8 mouse cellular contexts compared by ENCODE assay signal in the genomic region with DNA sequence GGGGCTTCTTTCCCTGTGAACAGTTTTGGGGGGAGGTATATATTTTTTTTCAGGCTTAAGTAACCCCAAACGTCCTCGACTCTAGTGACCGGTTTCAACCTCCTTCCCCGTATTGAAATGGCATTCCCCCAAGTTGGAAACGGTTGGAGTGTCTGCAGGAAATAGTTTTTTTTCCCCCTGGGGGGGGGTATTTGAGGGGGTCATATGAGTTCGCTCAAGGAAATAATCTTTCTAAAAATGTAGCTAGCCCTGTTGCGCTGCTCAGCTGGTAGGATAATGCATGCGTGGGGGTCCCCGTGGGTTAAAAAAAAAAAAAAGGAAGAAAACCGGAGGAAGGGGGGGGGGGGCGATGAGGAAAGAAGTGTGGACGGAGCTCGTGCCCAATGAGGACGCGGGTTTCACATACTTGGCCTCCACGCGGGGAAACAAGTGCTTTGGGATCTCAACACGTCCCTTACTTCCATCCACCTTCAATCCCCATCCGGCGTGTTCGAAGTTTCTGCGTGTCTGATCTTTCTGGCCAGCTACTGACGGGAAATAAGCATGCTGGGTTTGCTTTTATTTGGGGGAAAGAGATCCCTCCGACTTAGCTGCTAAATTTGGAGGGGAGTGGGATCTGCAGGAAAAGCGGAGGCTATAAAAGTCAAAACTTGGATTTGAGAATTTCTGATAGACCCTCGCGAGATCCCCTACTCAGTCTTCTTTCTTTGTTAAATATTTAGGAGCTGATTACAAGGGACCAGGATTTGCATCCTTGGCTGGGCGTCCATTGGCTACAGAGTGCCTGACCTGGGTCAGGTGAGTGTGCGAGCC. TPM values are rescaled to one million over a fixed set of nuclear protein-coding genes. Genes with fewer than 3 reads are reported as not detected.
DNase-seq lines count a peak whose midpoint lies in the region; ATAC-seq lines count a peak whose summit lies in the region.

No protein-coding gene starts in this region.

- no peaks in the 10 kb centered on the region for H3K27me3 ChIP-seq in kidney, embryonic 16.5 days (ENCODE audit: insufficient read depth, low read length)
- no peaks in the 10 kb centered on the region for H3K27me3 ChIP-seq in heart, embryonic 10.5 days (ENCODE audit: insufficient read depth, poor library complexity, severe bottlenecking)
- no peaks in the 10 kb centered on the region for H3K27me3 ChIP-seq in limb, embryonic 11.5 days (ENCODE audit: control insufficient read depth, insufficient read depth, low read length)
- H3K27me3 ChIP-seq in midbrain, embryonic 15.5 days (replicated peaks) = peaks cover 7% of the 10 kb centered on the region; the same call in 1 of the 2 replicates

- peak overlapping the region; percentile 89 for H3K4me3 ChIP-seq in kidney, embryonic 16.5 days (ENCODE audit: low read length)
- peak overlapping the region; percentile 84 for H3K4me3 ChIP-seq in heart, embryonic 10.5 days
- H3K4me3 ChIP-seq in limb, embryonic 11.5 days (ENCODE audit: low read depth, low read length) = peak overlapping the region; percentile 64
- peak overlapping the region; percentile 84 for H3K4me3 ChIP-seq in midbrain, embryonic 15.5 days

- DNase-seq in kidney, adult 11 months = no peak
- peak; percentile 26 to 29 for DNase-seq in cerebellum, adult 18-20 months
- DNase-seq in heart, embryonic 10.5 days (ENCODE audit: low spot score) = no peak
- peak; percentile 48 for DNase-seq in limb, embryonic 11.5 days (ENCODE audit: low spot score)
- DNase-seq in thymus, postnatal 4 days = peak; percentile 45
- DNase-seq in urinary bladder, postnatal 25 days (ENCODE audit: low spot score) = no peak

- H3K9me3 ChIP-seq in kidney, embryonic 16.5 days (ENCODE audit: low read length) = no peaks in the 10 kb centered on the region
- no peaks in the 10 kb centered on the region for H3K9me3 ChIP-seq in heart, embryonic 10.5 days
- H3K9me3 ChIP-seq in limb, embryonic 11.5 days (ENCODE audit: control insufficient read depth, low read length) = no peaks in the 10 kb centered on the region
- no peaks in the 10 kb centered on the region for H3K9me3 ChIP-seq in midbrain, embryonic 15.5 days

- peak overlapping the region; percentile 76 for H3K27ac ChIP-seq in kidney, embryonic 16.5 days (ENCODE audit: low read length)
- peak overlapping the region; percentile 91 for H3K27ac ChIP-seq in heart, embryonic 10.5 days
- H3K27ac ChIP-seq in limb, embryonic 11.5 days (replicated peaks; ENCODE audit: low read depth, low read length) = no peak overlapping the region
- H3K27ac ChIP-seq in midbrain, embryonic 15.5 days = no peak overlapping the region

- H3K9ac ChIP-seq in kidney, embryonic 16.5 days (replicated peaks; ENCODE audit: low read length) = peak overlapping the region; percentile 80
- H3K9ac ChIP-seq in limb, embryonic 11.5 days (ENCODE audit: low read length) = peak overlapping the region; percentile 61
- peak overlapping the region; percentile 60 for H3K9ac ChIP-seq in midbrain, embryonic 15.5 days

- under 1% methylated on average over 28 of the region's 29 CpGs for WGBS in kidney, embryonic 16.5 days
- 1% methylated on average over 28 of the region's 29 CpGs for WGBS in heart, embryonic 10.5 days
- WGBS in limb, embryonic 11.5 days = 1% methylated on average over 28 of the region's 29 CpGs
- WGBS in midbrain, embryonic 15.5 days = under 1% methylated on average over 26 of the region's 29 CpGs

- H3K4me1 ChIP-seq in kidney, embryonic 16.5 days (ENCODE audit: insufficient read depth, low read length) = peaks cover 29% of the 10 kb centered on the region
- H3K4me1 ChIP-seq in heart, embryonic 10.5 days = peaks cover 33% of the 10 kb centered on the region
- no peaks in the 10 kb centered on the region for H3K4me1 ChIP-seq in limb, embryonic 11.5 days (ENCODE audit: control insufficient read depth, insufficient read depth, low read length)
- peaks cover 5% of the 10 kb centered on the region; the same call in 1 of the 2 replicates for H3K4me1 ChIP-seq in midbrain, embryonic 15.5 days

- peak overlapping the region; percentile 85 for H3K4me2 ChIP-seq in kidney, embryonic 16.5 days (replicated peaks; ENCODE audit: low read depth, low read length)
- H3K4me2 ChIP-seq in limb, embryonic 11.5 days (ENCODE audit: low read depth, severe bottlenecking) = peak overlapping the region; percentile 57
- peak overlapping the region; percentile 99 for H3K4me2 ChIP-seq in midbrain, embryonic 15.5 days

- ATAC-seq in kidney, embryonic 16.5 days (ENCODE audit: low FRiP score, low TSS enrichment) = no peak
- no peak; the same call in 1 of the 2 replicates for ATAC-seq in limb, embryonic 11.5 days (ENCODE audit: insufficient number of reproducible peaks, low FRiP score, low TSS enrichment, low read depth)
- 0 out of 2 replicates have a peak, but pooled peaks have one; percentile 0 for ATAC-seq in midbrain, embryonic 15.5 days (replicated peaks)

- H3K36me3 ChIP-seq in kidney, embryonic 16.5 days (ENCODE audit: insufficient read depth, low read length) = 0 out of 2 replicates have a peak, but pooled peaks cover 5% of the 10 kb centered on the region
- peaks cover 8% of the 10 kb centered on the region; the same call in 1 of the 2 replicates for H3K36me3 ChIP-seq in heart, embryonic 10.5 days
- no peaks in the 10 kb centered on the region for H3K36me3 ChIP-seq in limb, embryonic 11.5 days (ENCODE audit: control insufficient read depth, insufficient read depth, low read length)
- no peaks in the 10 kb centered on the region for H3K36me3 ChIP-seq in midbrain, embryonic 15.5 days (replicated peaks)

RNA-seq across cellular contexts. Expression of a gene that starts 0.8 kb away (rescaled TPM):
- polyA plus RNA-seq in kidney, embryonic 16.5 days (2015; fragmentation: Nextera tagmentation; extraction: Ambion mirVana) = 24.6 and 25.2 TPM in 2 replicates
- 14.6 and 19.4 TPM in 2 replicates for polyA plus RNA-seq in heart, embryonic 10.5 days (2016; fragmentation: Nextera tagmentation; extraction: Ambion mirVana)
- polyA plus RNA-seq in limb, embryonic 11.5 days (2014; fragmentation: Nextera tagmentation; extraction: Ambion mirVana) = 6.4 and 7.7 TPM in 2 replicates
- 3.9 and 4.7 TPM in 2 replicates for polyA plus RNA-seq in midbrain, embryonic 15.5 days (2015; fragmentation: Nextera tagmentation; extraction: Ambion mirVana)

RNA-seq across cellular contexts. Expression of a gene that starts 28.3 kb away (rescaled TPM):
- 27.1 and 27.7 TPM in 2 replicates for polyA plus RNA-seq in kidney, embryonic 16.5 days (2015; fragmentation: Nextera tagmentation; extraction: Ambion mirVana)
- polyA plus RNA-seq in heart, embryonic 10.5 days (2016; fragmentation: Nextera tagmentation; extraction: Ambion mirVana) = 17.5 and 20.1 TPM in 2 replicates
- polyA plus RNA-seq in limb, embryonic 11.5 days (2014; fragmentation: Nextera tagmentation; extraction: Ambion mirVana) = 15.5 and 16.6 TPM in 2 replicates
- polyA plus RNA-seq in midbrain, embryonic 15.5 days (2015; fragmentation: Nextera tagmentation; extraction: Ambion mirVana) = 11.0 and 11.4 TPM in 2 replicates

Comparison
In these comparisons a context has a peak if more than half of its experiments do, and no peak if none do; other contexts are left out.
1. H3K27ac ChIP-seq: peak in kidney, embryonic 16.5 days (single experiment) and heart, embryonic 10.5 days (single experiment); none in limb, embryonic 11.5 days (single experiment) and midbrain, embryonic 15.5 days (single experiment).
2. DNase-seq: peak in cerebellum, adult 18-20 months (2 of 2), limb, embryonic 11.5 days (single experiment) and thymus, postnatal 4 days (single experiment); none in kidney, adult 11 months (single experiment), heart, embryonic 10.5 days (single experiment) and urinary bladder, postnatal 25 days (single experiment).
3. Peak in every context shown above with its lines, with median percentiles within 50 percentile points of each other: H3K4me2 ChIP-seq, H3K4me3 ChIP-seq and H3K9ac ChIP-seq.